Mouse (Mus musculus) layer of hippocampus, postnatal 10 days (tissue): ENCODE results near the gene Itga2b. TPM values are rescaled to one million over a fixed set of nuclear protein-coding genes. Genes with fewer than 3 reads are reported as not detected.
A peak's percentile ranks its signal among the peaks of the same experiment; 100 is the strongest.

Source experiments
- DNase-seq, 2 experiments: peaks; one replicate each; pipeline ENCODE4 v3.0.0; 2021; ENCODE audit warnings: low spot score in 2 of 2
- long read RNA-seq: library from polyadenylated mRNA; stranded (forward); transcript quantifications from one replicate; pipeline ENCODE4 v2.0.0, GENCODE M21; 2023
- total RNA-seq, 2 experiments: library from RNA; stranded (reverse); gene quantifications; 2 replicates each; pipeline ENCODE4 v1.2.3; 2021

Gene Itga2b
- total RNA-seq: 1 to 10 TPM; 3.6 to 3.7 TPM
- long read RNA-seq, partial matches to known transcripts: 2 of 3 reads
- long read RNA-seq, other reads (novel, unspliced or antisense): 1 of 3 reads

DNA sequence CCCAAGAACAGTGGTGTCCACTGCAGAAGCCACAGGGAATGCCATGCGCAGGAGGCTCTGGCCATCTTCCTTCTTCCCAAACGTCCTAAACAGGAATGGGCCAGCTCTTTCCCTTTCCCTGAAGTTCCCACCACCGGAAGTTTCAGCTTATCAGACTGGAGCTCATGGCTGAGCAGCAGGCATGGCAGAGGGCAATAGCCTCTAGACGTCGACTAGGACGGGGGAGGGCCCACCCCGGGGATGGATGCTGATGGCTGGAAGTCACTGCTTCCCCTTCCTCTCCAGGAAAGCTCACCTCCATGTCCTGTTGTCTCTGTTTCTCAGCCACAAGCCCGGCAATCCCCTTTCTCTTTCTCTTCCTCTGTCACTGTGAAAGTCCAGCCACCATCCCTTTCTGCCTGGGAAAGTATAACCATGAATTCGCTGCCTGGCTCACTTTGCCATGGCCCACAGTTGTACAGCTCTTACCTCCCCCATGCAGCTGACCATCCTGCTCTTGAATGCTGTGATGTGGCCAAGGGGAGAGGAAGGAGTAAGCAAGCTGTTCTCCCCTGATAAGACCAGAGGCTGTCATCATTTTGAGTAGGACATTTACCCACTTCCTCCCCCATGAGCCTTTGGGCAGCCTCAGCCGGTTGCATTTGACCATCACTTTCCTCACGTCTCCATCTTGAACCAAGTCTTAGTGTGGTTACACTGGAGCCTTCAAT is at the start of gene Itga2b:
TSS of gene Itga2b (minus strand) at position 475 of the 710 bp plus-strand sequence.
- DNase-seq: no peak

DNA sequence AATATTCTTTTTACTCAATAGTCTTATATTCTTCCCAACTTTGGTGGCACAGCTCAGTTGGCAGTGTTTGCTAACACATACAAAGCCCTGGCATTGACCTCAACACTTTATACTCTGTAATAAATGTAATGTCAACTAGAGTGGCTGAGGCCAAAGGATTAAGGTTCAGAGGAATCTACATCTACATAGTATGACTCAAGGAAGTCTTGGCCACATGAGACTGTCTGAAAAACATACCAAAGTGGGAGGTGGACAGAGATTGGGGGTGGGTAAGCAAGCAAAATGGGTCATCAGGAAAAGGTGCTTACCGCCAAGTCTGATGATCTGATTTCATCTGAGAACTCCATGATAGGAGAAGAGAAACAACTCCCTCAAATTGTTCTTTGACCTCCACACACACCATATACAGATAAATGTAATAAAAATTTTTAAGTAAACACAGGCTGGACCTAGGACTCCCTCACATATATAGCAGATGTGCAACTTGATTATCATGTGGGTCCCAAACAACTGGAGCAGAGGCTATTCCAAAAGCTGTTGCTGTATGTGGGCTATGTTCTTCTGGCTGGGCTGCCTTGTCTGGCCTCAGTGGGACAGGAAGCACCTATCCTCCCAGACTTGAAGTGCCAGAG is 45.0 kb upstream of the Itga2b start:
- no peak for DNase-seq

DNA sequence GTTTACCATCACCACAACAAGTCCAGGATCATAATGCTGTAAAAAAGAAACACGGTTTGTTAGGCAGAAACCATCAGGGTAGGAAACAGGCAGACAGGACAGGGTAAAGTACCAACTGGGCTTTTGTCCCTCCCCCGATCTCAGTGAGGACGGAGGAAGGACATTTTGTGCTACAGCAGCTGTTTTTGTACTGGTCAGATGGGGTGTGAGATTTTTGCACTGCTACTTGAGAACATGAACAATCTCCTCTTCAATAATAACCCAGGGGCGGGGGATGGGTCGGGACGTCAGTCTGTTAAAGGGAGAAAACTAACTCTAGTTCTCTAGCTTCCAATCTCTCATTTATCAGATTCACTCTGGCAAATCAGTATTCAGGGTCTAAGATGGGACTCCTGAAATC is 40.3 kb upstream of the Itga2b start:
- peak in 1 of 2 experiments; percentile 8 for DNase-seq

- DNase-seq: no peak
Observed at GRCm38 (mm10) chr11:102496732-102497131, 26.8 kb upstream of the Itga2b start.

DNA sequence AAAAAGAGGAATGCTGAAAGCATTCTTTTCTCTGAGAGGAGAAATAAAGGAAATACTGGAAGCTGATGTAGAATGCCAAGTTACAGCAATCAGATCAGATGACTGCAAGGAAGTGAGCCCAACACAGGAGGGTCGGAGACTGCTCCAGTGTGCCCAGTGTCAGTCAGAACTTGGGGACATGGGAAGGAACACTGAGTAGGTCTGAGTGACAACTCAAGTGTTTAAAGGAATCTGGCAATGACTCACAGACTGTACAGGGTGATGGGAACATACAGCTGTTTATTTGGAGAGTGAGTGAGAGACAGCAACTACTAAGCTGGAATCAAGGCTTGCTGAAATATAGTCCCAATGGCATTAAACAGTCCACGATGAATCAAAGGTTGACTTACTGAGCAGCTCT is 26.3 kb upstream of the Itga2b start:
- DNase-seq: no peak

DNA sequence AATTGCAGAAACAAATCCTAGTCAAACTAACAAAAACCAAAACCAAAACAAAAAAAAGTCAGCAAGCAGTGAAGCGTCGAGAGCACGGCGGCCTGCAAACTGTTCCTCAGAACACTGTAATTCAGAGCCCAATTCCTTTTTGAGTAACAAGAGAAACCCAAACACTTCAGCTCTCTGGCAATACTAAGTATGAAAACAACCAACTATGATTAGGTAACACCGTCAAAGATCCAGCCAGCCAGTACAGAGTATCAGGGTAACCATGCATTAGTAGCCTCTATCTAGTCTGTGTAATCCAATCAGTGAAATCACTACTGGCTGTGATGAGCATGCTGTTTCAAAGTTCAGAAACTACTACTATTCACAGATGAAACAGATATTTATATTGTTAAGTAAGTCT is 25.8 kb upstream of the Itga2b start:
- no peak for DNase-seq

DNA sequence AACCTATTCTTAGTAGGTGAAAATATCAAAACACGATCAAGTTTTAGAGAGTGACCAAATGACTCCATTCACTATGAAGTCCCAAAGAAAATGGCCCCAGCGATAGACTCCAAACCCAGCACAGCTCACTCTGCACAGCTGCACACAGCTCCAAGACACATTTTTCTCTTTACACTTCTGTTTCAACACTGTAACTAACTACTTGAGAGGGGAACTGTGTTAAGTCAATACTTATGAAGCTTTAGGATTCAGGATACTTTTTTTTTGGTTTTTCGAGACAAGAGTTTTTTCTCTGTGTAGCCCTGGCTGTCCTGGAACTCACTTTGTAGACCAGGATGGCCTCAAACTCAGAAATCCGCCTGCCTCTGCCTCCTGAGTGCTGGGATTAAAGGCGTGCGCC is 25.2 kb upstream of the Itga2b start:
- no peak for DNase-seq

GRCm38 (mm10) chr11:102494063-102494650 is 24.2 kb upstream of the Itga2b start:
- no peak for DNase-seq

DNA sequence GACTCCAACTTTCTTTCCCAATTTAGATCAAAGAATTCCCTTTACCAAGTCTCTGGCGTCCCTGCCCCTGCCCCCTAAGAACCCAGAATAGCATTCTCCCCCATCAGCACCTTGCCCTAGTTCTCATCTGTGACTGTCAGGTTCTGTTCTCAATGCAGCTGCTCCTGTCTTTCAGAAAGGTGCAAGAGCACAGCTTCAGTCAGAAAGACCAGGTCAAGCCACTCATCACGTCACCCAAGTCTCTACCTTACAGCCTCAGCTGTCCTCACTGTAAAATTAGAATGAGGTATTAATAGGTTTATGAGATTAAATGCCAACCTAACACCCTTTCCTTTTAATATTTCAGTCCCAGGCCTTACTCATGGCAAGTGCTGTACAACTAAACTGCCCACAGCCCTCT is 23.3 kb upstream of the Itga2b start:
- DNase-seq: no peak

DNA sequence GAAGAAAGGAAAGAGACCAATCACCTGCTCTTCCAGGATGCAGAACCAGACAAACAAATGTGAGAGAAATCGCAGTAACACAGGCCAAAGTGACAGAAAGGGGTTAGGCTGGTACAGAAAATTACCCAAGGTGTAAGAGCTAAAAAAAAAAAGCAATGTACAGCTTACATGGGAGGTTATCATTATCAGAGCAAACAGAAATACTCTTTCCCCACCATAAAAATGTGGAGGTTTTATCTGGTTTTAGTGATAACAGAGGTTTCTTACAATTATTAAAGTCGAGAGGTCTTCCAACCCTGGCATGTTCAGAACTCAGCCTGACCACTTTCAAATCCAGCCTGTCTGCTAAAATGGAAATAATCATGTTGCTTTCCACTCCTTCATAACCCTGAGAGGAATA is 18.0 kb upstream of the Itga2b start:
- DNase-seq: no peak

- DNase-seq: peak in 1 of 2 experiments; percentile 45
Observed at GRCm38 (mm10) chr11:102486733-102487386, 16.9 kb upstream of the Itga2b start.

GRCm38 (mm10) chr11:102481779-102482178 is 11.9 kb upstream of the Itga2b start:
- DNase-seq: no peak

GRCm38 (mm10) chr11:102480897-102481296 is 11.0 kb upstream of the Itga2b start:
- DNase-seq: peak in 1 of 2 experiments; percentile 23

- DNase-seq: peak in 1 of 2 experiments; percentile 9
Observed at GRCm38 (mm10) chr11:102480111-102480510, 10.2 kb upstream of the Itga2b start.

DNA sequence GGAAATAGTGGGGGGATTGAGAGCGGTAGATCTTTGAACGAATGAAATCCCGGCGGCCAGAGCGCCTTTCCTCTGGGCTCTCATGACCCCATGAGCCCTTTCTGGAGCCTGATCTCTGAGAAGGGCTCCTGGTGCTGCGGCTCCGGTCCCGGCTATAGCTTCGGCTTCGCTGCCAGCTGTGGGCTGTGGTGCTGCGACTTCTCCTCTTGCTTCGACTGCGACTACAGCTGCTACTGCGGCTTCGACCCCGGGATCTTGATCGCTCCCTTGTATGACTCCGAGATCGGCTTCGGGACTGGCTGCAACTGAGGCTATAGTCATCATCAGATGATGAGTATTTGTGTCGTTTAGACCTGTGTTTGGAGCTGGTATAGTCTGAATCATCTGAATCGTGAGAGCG is 9.7 kb upstream of the Itga2b start:
- no peak for DNase-seq

- peak in 1 of 2 experiments; percentile 8 for DNase-seq
Observed at GRCm38 (mm10) chr11:102478671-102479070, 8.7 kb upstream of the Itga2b start.

DNA sequence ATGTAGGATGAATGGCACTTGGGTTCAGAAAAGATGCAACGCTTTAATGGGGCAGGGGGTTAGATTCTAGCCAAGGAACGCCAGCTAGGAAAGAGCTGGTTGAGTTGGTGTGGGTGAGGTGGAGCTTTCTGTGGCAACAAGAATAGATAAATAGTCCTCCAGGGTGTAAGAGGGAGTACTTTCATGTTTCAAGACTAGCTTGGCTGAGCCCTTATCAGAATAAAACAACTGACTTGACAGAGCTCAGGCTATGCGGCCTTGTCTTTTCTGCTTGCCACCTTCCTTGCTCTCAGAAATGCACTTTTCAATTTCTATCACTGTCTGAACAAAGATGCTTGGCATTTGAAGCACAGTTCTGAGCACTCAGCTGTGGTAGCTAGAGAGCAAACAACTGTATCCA is 5.1 kb upstream of the Itga2b start:
- no peak for DNase-seq

GRCm38 (mm10) chr11:102467041-102467631 is 2.8 kb downstream of the Itga2b start:
- DNase-seq: peak; percentile 93 to 96

- DNase-seq: peak; percentile 58 to 61
Observed at GRCm38 (mm10) chr11:102465713-102466436, 4.0 kb downstream of the Itga2b start.

DNA sequence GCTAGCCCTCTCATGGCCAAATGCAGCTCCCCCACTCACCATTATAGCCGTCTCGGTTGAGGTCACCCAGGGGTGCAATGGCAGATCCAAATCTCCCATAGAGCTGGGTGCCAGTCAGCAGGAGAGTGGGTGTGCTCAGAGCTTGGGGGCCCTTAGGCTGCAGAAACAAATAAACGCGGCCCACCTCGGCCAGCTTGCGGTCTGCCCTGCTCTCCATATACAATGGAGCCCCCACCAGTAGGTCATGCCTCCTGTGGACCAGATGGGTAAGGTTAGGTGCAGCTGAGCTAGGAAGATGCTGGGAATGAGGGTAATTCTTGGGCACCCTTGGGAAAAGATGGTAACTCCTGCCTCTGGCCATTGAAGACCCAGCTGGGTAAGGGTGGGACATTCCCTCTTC is 5.0 kb downstream of the Itga2b start:
- DNase-seq: no peak

DNA sequence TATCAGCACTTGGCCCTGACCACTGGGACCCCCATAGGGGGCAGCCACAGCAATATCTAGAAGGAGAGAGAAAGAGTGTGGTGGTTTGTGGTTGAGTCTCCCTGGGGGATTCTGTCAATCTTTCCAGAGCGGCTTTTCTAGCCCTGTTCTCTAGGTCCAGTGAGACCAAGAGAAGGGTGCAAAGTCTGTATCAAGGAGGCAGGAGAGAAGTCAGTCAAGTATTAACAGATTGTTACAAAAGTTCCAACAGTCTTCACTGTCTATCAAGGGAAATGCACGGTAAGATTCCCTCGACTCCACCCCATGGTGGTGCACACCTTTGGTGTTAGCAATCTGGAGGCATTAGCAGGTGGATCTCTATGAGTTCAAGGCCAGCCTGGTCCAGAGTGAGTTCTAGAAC is 8.2 kb downstream of the Itga2b start:
- DNase-seq: no peak
